Mouse (Mus musculus): Measurements from ENCODE around the gene Wdr20.

The Wdr20 gene

GRCm38 (mm10) chr12:110777853-110778252 is 40.1 kb downstream of the Wdr20 start:
- DNase-seq (ENCODE audit: low read depth, low spot score), result no peak

- no peak for DNase-seq (ENCODE audit: low read depth, low spot score)
Measured at GRCm38 (mm10) chr12:110779296-110779695, 41.6 kb downstream of the Wdr20 start.

GRCm38 (mm10) chr12:110781181-110781580 is 43.4 kb downstream of the Wdr20 start:
- no peak for DNase-seq (ENCODE audit: low read depth, low spot score)

GRCm38 (mm10) chr12:110782278-110782677 is 44.5 kb downstream of the Wdr20 start:
- DNase-seq (ENCODE audit: low read depth, low spot score), result no peak

GRCm38 (mm10) chr12:110784211-110784610 is 46.5 kb downstream of the Wdr20 start:
- DNase-seq (ENCODE audit: low read depth, low spot score), result no peak

- no peak for DNase-seq (ENCODE audit: low read depth, low spot score)
Measured at GRCm38 (mm10) chr12:110786243-110786642, 48.5 kb downstream of the Wdr20 start.

- no peak for DNase-seq (ENCODE audit: low read depth, low spot score)
Measured at GRCm38 (mm10) chr12:110790580-110790979, 52.8 kb downstream of the Wdr20 start.

GRCm38 (mm10) chr12:110791026-110791425 is 53.3 kb downstream of the Wdr20 start:
- no peak for DNase-seq (ENCODE audit: low read depth, low spot score)

GRCm38 (mm10) chr12:110795035-110795434 is 57.3 kb downstream of the Wdr20 start:
- DNase-seq (ENCODE audit: low read depth, low spot score), result peak; percentile 33

- no peak for DNase-seq (ENCODE audit: low read depth, low spot score)
Measured at GRCm38 (mm10) chr12:110796748-110797147, 59.0 kb downstream of the Wdr20 start.

GRCm38 (mm10) chr12:110797202-110797601 is 59.5 kb downstream of the Wdr20 start:
- no peak for DNase-seq (ENCODE audit: low read depth, low spot score)

GRCm38 (mm10) chr12:110797842-110798431 is 60.2 kb downstream of the Wdr20 start:
- DNase-seq (ENCODE audit: low read depth, low spot score), result no peak

- DNase-seq (ENCODE audit: low read depth, low spot score), result no peak
Measured at GRCm38 (mm10) chr12:110799226-110799625, 61.5 kb downstream of the Wdr20 start.

GRCm38 (mm10) chr12:110801876-110802464 is 64.2 kb downstream of the Wdr20 start:
- no peak for DNase-seq (ENCODE audit: low read depth, low spot score)

- DNase-seq (ENCODE audit: low read depth, low spot score), result no peak
Measured at GRCm38 (mm10) chr12:110802674-110803297, 65.0 kb downstream of the Wdr20 start.

GRCm38 (mm10) chr12:110804261-110804660 is 66.5 kb downstream of the Wdr20 start:
- DNase-seq (ENCODE audit: low read depth, low spot score), result no peak

- DNase-seq (ENCODE audit: low read depth, low spot score), result peak; percentile 10
Measured at GRCm38 (mm10) chr12:110806301-110806970, 68.7 kb downstream of the Wdr20 start.

GRCm38 (mm10) chr12:110808430-110808829 is 70.7 kb downstream of the Wdr20 start:
- DNase-seq (ENCODE audit: low read depth, low spot score), result no peak

GRCm38 (mm10) chr12:110808848-110809247 is 71.1 kb downstream of the Wdr20 start:
- no peak for DNase-seq (ENCODE audit: low read depth, low spot score)

GRCm38 (mm10) chr12:110813132-110813531 is 75.4 kb downstream of the Wdr20 start:
- DNase-seq (ENCODE audit: low read depth, low spot score), result no peak

GRCm38 (mm10) chr12:110813624-110814023 is 75.9 kb downstream of the Wdr20 start:
- no peak for DNase-seq (ENCODE audit: low read depth, low spot score)

- no peak for DNase-seq (ENCODE audit: low read depth, low spot score)
Measured at GRCm38 (mm10) chr12:110814924-110815323, 77.2 kb downstream of the Wdr20 start.

GRCm38 (mm10) chr12:110816833-110817232 is 79.1 kb downstream of the Wdr20 start:
- DNase-seq (ENCODE audit: low read depth, low spot score), result no peak

Data from CD4-positive, CD25-positive, alpha-beta regulatory T cell, adult 2 months (primary cell).